Mouse (Mus musculus): Measurements from ENCODE around the gene Grik3. TPM values are rescaled to one million over a fixed set of nuclear protein-coding genes. Genes with fewer than 3 reads are reported as not detected.

The Grik3 gene
- polyA plus RNA-seq, 1 experiment from 2014 or later: 0.41 TPM

GRCm38 (mm10) chr4:125545768-125546220, 55.3 kb downstream of the Grik3 start:
- H3K36me3 ChIP-seq (ENCODE audit: control insufficient read depth, insufficient read depth, low read length): no peaks in the 10 kb centered on the region
- no peak overlapping the region for H3K4me3 ChIP-seq (replicated peaks; ENCODE audit: low read length)
- H3K4me1 ChIP-seq (ENCODE audit: control insufficient read depth, insufficient read depth, low read length): no peaks in the 10 kb centered on the region
- no peak overlapping the region for H3K9ac ChIP-seq (ENCODE audit: low read length)
- no peak for ATAC-seq (ENCODE audit: insufficient read depth, low FRiP score)
- no peaks in the 10 kb centered on the region for H3K27me3 ChIP-seq (ENCODE audit: control insufficient read depth, insufficient read depth, low read length)
- no peaks in the 10 kb centered on the region for H3K9me3 ChIP-seq (replicated peaks; ENCODE audit: control insufficient read depth, low read length)
- H3K4me2 ChIP-seq (ENCODE audit: low read depth, low read length): no peak overlapping the region
- no peak overlapping the region for H3K27ac ChIP-seq (ENCODE audit: low read length)
- 57% methylated on average over 7 of the region's 7 CpGs for WGBS

- no peak for ATAC-seq (ENCODE audit: insufficient read depth, low FRiP score)
- H3K4me1 ChIP-seq (ENCODE audit: control insufficient read depth, insufficient read depth, low read length): no peaks in the 10 kb centered on the region
- H3K4me3 ChIP-seq (replicated peaks; ENCODE audit: low read length): no peak overlapping the region
- no peaks in the 10 kb centered on the region for H3K9me3 ChIP-seq (replicated peaks; ENCODE audit: control insufficient read depth, low read length)
- H3K27ac ChIP-seq (ENCODE audit: low read length): no peak overlapping the region
- WGBS: 31% methylated on average over 5 of the region's 5 CpGs
- no peaks in the 10 kb centered on the region for H3K36me3 ChIP-seq (ENCODE audit: control insufficient read depth, insufficient read depth, low read length)
- H3K4me2 ChIP-seq (ENCODE audit: low read depth, low read length): no peak overlapping the region
- H3K9ac ChIP-seq (ENCODE audit: low read length): no peak overlapping the region
- no peaks in the 10 kb centered on the region for H3K27me3 ChIP-seq (ENCODE audit: control insufficient read depth, insufficient read depth, low read length)
These were observed 57.7 kb downstream of the Grik3 start for GRCm38 (mm10) chr4:125548190-125548589.

GRCm38 (mm10) chr4:125553754-125554153, 63.3 kb downstream of the Grik3 start:
- Histone ChIP-seq H3K4me2 (ENCODE audit: low read depth, low read length) (no peak overlapping the region), H3K4me3 (replicated peaks; ENCODE audit: low read length) (no peak overlapping the region), H3K9me3 (replicated peaks; ENCODE audit: control insufficient read depth, low read length) (no peaks in the 10 kb centered on the region), H3K4me1 (ENCODE audit: control insufficient read depth, insufficient read depth, low read length) (no peaks in the 10 kb centered on the region), H3K27ac (ENCODE audit: low read length) (no peak overlapping the region), H3K9ac (ENCODE audit: low read length) (no peak overlapping the region), H3K36me3 (ENCODE audit: control insufficient read depth, insufficient read depth, low read length) (no peaks in the 10 kb centered on the region), H3K27me3 (ENCODE audit: control insufficient read depth, insufficient read depth, low read length) (no peaks in the 10 kb centered on the region)
- WGBS: 87% methylated on average over 9 of the region's 9 CpGs
- no peak for ATAC-seq (ENCODE audit: insufficient read depth, low FRiP score)

- no peak overlapping the region for H3K9ac ChIP-seq (ENCODE audit: low read length)
- 69% methylated on average over 14 of the region's 14 CpGs for WGBS
- H3K27me3 ChIP-seq (ENCODE audit: control insufficient read depth, insufficient read depth, low read length): no peaks in the 10 kb centered on the region
- no peak overlapping the region for H3K4me3 ChIP-seq (replicated peaks; ENCODE audit: low read length)
- H3K4me2 ChIP-seq (ENCODE audit: low read depth, low read length): no peak overlapping the region
- H3K4me1 ChIP-seq (ENCODE audit: control insufficient read depth, insufficient read depth, low read length): no peaks in the 10 kb centered on the region
- H3K36me3 ChIP-seq (ENCODE audit: control insufficient read depth, insufficient read depth, low read length): no peaks in the 10 kb centered on the region
- H3K9me3 ChIP-seq (replicated peaks; ENCODE audit: control insufficient read depth, low read length): no peaks in the 10 kb centered on the region
- H3K27ac ChIP-seq (ENCODE audit: low read length): no peak overlapping the region
- ATAC-seq (ENCODE audit: insufficient read depth, low FRiP score): no peak
These were observed 66.2 kb downstream of the Grik3 start for GRCm38 (mm10) chr4:125556405-125557308.

- no peak overlapping the region for H3K27ac ChIP-seq (ENCODE audit: low read length)
- H3K4me3 ChIP-seq (replicated peaks; ENCODE audit: low read length): no peak overlapping the region
- no peaks in the 10 kb centered on the region for H3K36me3 ChIP-seq (ENCODE audit: control insufficient read depth, insufficient read depth, low read length)
- H3K9me3 ChIP-seq (replicated peaks; ENCODE audit: control insufficient read depth, low read length): no peaks in the 10 kb centered on the region
- no peak for ATAC-seq (ENCODE audit: insufficient read depth, low FRiP score)
- no peak overlapping the region for H3K9ac ChIP-seq (ENCODE audit: low read length)
- no peak overlapping the region for H3K4me2 ChIP-seq (ENCODE audit: low read depth, low read length)
- peaks cover 6% of the 10 kb centered on the region; the same call in 1 of the 2 replicates for H3K4me1 ChIP-seq (ENCODE audit: control insufficient read depth, insufficient read depth, low read length)
- 55% methylated on average over 5 of the region's 5 CpGs for WGBS
- H3K27me3 ChIP-seq (ENCODE audit: control insufficient read depth, insufficient read depth, low read length): no peaks in the 10 kb centered on the region
These were observed 69.1 kb downstream of the Grik3 start for GRCm38 (mm10) chr4:125559564-125559963.

- Histone ChIP-seq H3K4me2 (ENCODE audit: low read depth, low read length) (no peak overlapping the region), H3K27me3 (ENCODE audit: control insufficient read depth, insufficient read depth, low read length) (no peaks in the 10 kb centered on the region), H3K4me1 (ENCODE audit: control insufficient read depth, insufficient read depth, low read length) (peaks cover 6% of the 10 kb centered on the region; the same call in 1 of the 2 replicates), H3K36me3 (ENCODE audit: control insufficient read depth, insufficient read depth, low read length) (no peaks in the 10 kb centered on the region), H3K9me3 (replicated peaks; ENCODE audit: control insufficient read depth, low read length) (no peaks in the 10 kb centered on the region), H3K9ac (ENCODE audit: low read length) (no peak overlapping the region), H3K27ac (ENCODE audit: low read length) (no peak overlapping the region), H3K4me3 (replicated peaks; ENCODE audit: low read length) (no peak overlapping the region)
- no peak for ATAC-seq (ENCODE audit: insufficient read depth, low FRiP score)
- 47% methylated on average over 2 of the region's 2 CpGs for WGBS
These were observed 70.3 kb downstream of the Grik3 start for GRCm38 (mm10) chr4:125560806-125561205.

- peaks cover 6% of the 10 kb centered on the region; the same call in 1 of the 2 replicates for H3K4me1 ChIP-seq (ENCODE audit: control insufficient read depth, insufficient read depth, low read length)
- no peak overlapping the region for H3K4me2 ChIP-seq (ENCODE audit: low read depth, low read length)
- H3K27ac ChIP-seq (ENCODE audit: low read length): no peak overlapping the region
- H3K9ac ChIP-seq (ENCODE audit: low read length): no peak overlapping the region
- ATAC-seq (ENCODE audit: insufficient read depth, low FRiP score): no peak
- no peaks in the 10 kb centered on the region for H3K9me3 ChIP-seq (replicated peaks; ENCODE audit: control insufficient read depth, low read length)
- no peak overlapping the region for H3K4me3 ChIP-seq (replicated peaks; ENCODE audit: low read length)
- no peaks in the 10 kb centered on the region for H3K27me3 ChIP-seq (ENCODE audit: control insufficient read depth, insufficient read depth, low read length)
- WGBS: 77% methylated on average over 10 of the region's 10 CpGs
- H3K36me3 ChIP-seq (ENCODE audit: control insufficient read depth, insufficient read depth, low read length): no peaks in the 10 kb centered on the region
These were observed 73.1 kb downstream of the Grik3 start for GRCm38 (mm10) chr4:125563579-125563978.

- no peak overlapping the region for H3K27ac ChIP-seq (ENCODE audit: low read length)
- no peaks in the 10 kb centered on the region for H3K36me3 ChIP-seq (ENCODE audit: control insufficient read depth, insufficient read depth, low read length)
- no peak overlapping the region for H3K4me3 ChIP-seq (replicated peaks; ENCODE audit: low read length)
- no peaks in the 10 kb centered on the region for H3K27me3 ChIP-seq (ENCODE audit: control insufficient read depth, insufficient read depth, low read length)
- no peak overlapping the region for H3K4me2 ChIP-seq (ENCODE audit: low read depth, low read length)
- 39% methylated on average over 17 of the region's 17 CpGs for WGBS
- H3K9me3 ChIP-seq (replicated peaks; ENCODE audit: control insufficient read depth, low read length): no peaks in the 10 kb centered on the region
- peaks cover 6% of the 10 kb centered on the region; the same call in 1 of the 2 replicates for H3K4me1 ChIP-seq (ENCODE audit: control insufficient read depth, insufficient read depth, low read length)
- no peak overlapping the region for H3K9ac ChIP-seq (ENCODE audit: low read length)
- ATAC-seq (ENCODE audit: insufficient read depth, low FRiP score): no peak
These were observed 73.7 kb downstream of the Grik3 start for GRCm38 (mm10) chr4:125564008-125564710.

All from stomach, embryonic 16.5 days (tissue).